Mouse (Mus musculus) left cerebral cortex, adult 18-20 months (tissue): ENCODE results near the gene Tnr. TPM values are rescaled to one million over a fixed set of nuclear protein-coding genes. Genes with fewer than 3 reads are reported as not detected.

Experiments used
- DNase-seq, 2 experiments: peaks; one replicate each; pipeline ENCODE4 v3.0.0; 2021 to 2022; ENCODE audit warnings: low spot score in 2 of 2, mixed read lengths in 1 of 2
- total RNA-seq, 2 experiments: library from RNA; stranded (reverse); gene quantifications; 2 replicates each; pipeline ENCODE4 v1.2.3; 2021

Gene Tnr
- total RNA-seq, 2 experiments from 2014 or later: 117 TPM

GRCm38 (mm10) chr1:159702038-159702437 is 178.5 kb downstream of the Tnr start:
- no peak for DNase-seq

- DNase-seq: peak; percentile 21 to 34
Observed at GRCm38 (mm10) chr1:159704925-159705324, 181.4 kb downstream of the Tnr start.

- DNase-seq: no peak
Observed at GRCm38 (mm10) chr1:159716301-159716700, 192.7 kb downstream of the Tnr start.

- DNase-seq: peak; percentile 81 to 84
Observed at GRCm38 (mm10) chr1:159717016-159717415, 193.4 kb downstream of the Tnr start.

- DNase-seq: no peak
Observed at GRCm38 (mm10) chr1:159723733-159724132, 200.2 kb downstream of the Tnr start.

GRCm38 (mm10) chr1:159729270-159729669 is 205.7 kb downstream of the Tnr start:
- DNase-seq: no peak

- DNase-seq: no peak
Observed at GRCm38 (mm10) chr1:159730826-159731225, 207.3 kb downstream of the Tnr start.

GRCm38 (mm10) chr1:159735099-159735498 is 211.5 kb downstream of the Tnr start:
- no peak for DNase-seq

GRCm38 (mm10) chr1:159739478-159739877 is 215.9 kb downstream of the Tnr start:
- peak; percentile 55 to 60 for DNase-seq

- DNase-seq: no peak
Observed at GRCm38 (mm10) chr1:159741237-159742002, 217.9 kb downstream of the Tnr start.

GRCm38 (mm10) chr1:159742003-159742274 is 218.4 kb downstream of the Tnr start:
- no peak for DNase-seq

- DNase-seq: no peak
Observed at GRCm38 (mm10) chr1:159743744-159744253, 220.2 kb downstream of the Tnr start.

GRCm38 (mm10) chr1:159745311-159745710 is 221.7 kb downstream of the Tnr start:
- no peak for DNase-seq

- DNase-seq: no peak
Observed at GRCm38 (mm10) chr1:159747969-159748368, 224.4 kb downstream of the Tnr start.

- no peak for DNase-seq
Observed at GRCm38 (mm10) chr1:159750411-159750810, 226.8 kb downstream of the Tnr start.

- no peak for DNase-seq
Observed at GRCm38 (mm10) chr1:159750876-159751275, 227.3 kb downstream of the Tnr start.

GRCm38 (mm10) chr1:159760970-159761369 is 237.4 kb downstream of the Tnr start:
- peak in 1 of 2 experiments; percentile 37 for DNase-seq

GRCm38 (mm10) chr1:159763901-159764300 is 240.3 kb downstream of the Tnr start:
- DNase-seq: no peak

- DNase-seq: no peak
Observed at GRCm38 (mm10) chr1:159764897-159765296, 241.3 kb downstream of the Tnr start.

GRCm38 (mm10) chr1:159769948-159770347 is 246.4 kb downstream of the Tnr start:
- no peak for DNase-seq

GRCm38 (mm10) chr1:159773671-159774070 is 250.1 kb downstream of the Tnr start:
- DNase-seq: peak; percentile 67 to 83

- DNase-seq: no peak
Observed at GRCm38 (mm10) chr1:159775168-159775567, 251.6 kb downstream of the Tnr start.

- DNase-seq: no peak
Observed at GRCm38 (mm10) chr1:159777107-159777506, 253.5 kb downstream of the Tnr start.
